Mouse (Mus musculus) left cerebral cortex, postnatal 10 days (tissue): ENCODE results near the gene Lmo3. TPM values are rescaled to one million over a fixed set of nuclear protein-coding genes. Genes with fewer than 3 reads are reported as not detected.
A peak's percentile ranks its signal among the peaks of the same experiment; 100 is the strongest.

Experiments
- DNase-seq, 2 experiments: peaks; one replicate each; pipeline ENCODE4 v3.0.0; 2021 to 2022; ENCODE audit warnings: low spot score in 2 of 2, mixed read lengths in 1 of 2; ENCODE audit errors: extremely low spot score in 1 of 2
- intact Hi-C: fragments of 180-260 bp; cut with DNase I; formaldehyde crosslinking; loops from one replicate; pipeline ENCODE4 v1.15.1; 2025
- total RNA-seq, 2 experiments: library from RNA; stranded (reverse); gene quantifications; 2 replicates each; pipeline ENCODE4 v1.2.3; 2021

Lmo3 gene
- total RNA-seq = 100 to 1,000 TPM; 224 to 239 TPM

DNA sequence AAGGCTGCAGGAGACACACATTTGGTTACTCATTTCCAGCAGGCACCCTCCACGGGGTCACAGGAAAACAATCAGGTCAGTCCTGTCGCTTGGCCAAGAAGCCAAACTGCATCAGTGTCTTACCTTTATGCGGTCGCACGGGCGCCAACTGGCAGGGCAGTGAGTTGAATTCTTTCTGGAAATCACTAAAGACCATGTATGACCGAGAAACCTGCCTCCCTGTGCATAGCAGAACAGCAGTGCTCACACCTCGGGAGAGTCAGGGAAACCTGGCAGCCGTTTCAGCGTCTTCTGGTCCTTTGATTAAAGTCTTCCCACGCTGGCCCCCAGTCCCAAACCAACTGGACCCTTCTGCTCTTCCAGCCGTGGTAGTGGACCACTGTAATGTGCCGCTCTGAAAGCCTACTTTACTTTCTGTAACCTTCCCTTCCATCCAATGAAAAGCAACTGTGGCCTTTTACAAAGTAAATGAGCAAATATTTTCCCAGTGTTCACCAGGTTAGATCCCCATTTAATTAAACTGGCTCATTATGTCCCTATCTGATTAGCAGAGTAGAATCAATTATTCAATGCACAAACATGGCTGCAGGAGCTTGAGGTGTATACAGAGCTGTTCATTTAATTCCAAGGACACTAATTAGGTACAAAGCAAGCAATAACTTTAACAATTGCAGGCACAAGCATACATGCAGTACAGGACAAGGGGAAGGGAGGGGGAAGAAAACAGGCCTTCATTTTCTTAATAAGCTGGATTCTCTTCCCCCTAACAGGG, at the start of gene Lmo3:
Lmo3 (minus strand) TSS at position 235 of the 772 bp plus-strand sequence.
- DNase-seq = no peak
- intact Hi-C loops = no loop called here

DNA sequence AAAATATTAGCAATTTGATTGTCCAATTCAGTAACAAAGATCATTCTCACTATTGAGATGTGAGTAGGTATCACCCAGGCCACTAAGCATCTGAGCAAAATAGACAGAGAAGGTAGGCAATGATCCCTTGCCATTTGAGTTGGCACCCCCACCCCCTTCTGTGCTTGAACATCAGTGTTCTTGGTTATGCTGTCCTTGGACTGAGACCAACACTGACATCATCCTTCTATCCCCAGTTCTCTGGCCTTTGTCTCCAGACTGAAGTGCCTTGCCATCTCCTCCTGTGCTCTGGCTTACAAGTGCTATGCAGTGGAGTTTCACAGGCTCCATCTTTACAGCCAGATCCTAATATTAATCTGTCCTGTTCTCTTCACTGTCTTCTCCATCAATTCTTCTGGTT, 39.0 kb upstream of the Lmo3 start:
- DNase-seq = no peak
- intact Hi-C loops = no loop called here

DNA sequence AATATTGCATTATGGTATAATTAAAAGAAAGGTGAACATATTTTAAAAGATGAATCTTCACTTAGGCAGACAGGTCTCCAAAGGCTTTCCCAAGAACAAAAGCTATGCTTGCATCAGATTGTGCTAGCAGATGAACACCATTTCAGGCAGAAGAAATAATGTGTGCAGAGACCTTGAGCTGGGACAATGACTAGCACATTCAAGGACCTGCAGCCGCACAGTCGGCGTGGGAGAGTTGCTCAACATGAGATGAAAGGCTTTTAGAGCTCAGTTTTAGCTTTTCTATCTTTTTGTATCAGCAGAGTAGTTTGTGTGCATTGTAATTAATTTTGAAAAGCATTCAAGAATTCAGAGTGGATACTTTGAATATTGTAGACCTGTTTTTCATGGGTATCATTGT, 36.6 kb upstream of the Lmo3 start:
- intact Hi-C loops = no loop called here
- DNase-seq = no peak

DNA sequence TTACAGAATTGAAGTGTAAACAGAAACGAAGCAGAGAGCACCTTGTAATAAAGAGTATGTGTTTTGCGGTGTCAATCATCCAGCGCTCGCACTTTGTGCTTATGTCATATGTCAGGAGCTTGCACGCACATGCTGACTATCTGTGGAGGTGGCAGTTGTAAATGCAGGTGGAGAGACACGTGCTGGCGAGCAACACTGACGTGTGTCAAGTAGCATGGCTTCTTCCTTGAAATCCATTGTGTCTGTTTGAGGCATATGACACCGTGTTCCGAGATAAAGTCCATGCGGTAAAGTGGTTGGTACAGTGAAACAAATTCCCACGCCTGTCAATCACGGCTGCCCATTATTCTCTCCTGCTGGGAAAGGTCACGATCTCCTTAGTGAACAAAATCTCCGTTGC, 15.2 kb upstream of the Lmo3 start:
- intact Hi-C loops = no loop called here
- no peak for DNase-seq

DNA sequence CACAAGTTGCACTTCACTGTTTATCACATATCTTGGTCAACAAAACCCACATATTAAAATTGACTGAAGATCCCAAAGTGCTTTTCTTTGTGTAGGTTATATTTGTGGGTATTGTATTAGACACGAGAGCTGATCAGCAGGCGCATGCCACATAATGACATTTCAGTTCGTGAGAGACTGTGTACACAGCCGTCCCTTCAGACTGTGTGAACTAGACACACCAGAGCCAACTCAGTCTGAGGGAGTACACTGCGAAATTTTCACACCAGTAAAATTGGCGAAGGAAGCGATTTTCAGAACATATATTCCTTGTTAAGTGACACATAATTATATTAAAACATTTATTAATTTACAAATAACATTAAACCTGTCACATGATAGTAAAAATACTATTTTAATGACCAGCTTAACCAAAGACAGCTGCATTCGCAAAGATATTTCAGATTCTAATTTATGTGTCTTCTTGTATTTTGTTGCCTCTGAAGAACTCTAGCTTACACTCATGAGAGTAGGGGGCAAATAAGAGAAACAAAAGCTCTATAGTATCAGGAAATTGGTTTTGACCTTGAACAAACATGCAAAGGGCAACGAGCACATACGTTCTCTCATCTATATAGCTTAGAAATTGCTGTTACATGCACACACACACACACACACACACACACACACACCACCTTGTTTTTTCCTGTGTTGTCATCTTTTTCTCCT, 14.4 kb upstream of the Lmo3 start:
- intact Hi-C loops = no loop called here
- no peak for DNase-seq

DNA sequence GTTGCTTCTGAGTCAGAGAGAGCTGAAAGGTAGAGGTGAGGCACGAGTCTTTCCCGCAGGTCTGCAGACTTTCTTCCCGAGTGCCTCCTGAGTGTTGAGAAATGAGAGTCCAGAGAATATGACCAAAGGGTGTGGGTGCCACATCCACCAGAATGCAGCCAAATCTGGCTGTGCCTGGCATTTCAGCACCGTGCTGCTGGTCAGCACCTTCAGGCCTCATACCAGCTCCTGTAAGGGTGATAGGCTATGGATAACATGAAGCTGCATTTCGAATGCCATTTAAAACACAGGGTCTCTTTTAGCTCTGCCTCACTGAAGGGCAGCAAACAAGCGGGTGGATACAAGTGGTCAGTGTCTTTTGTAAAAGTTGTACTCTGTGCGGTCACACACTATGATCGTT, 1.5 kb upstream of the Lmo3 start:
- intact Hi-C loops = no loop called here
- DNase-seq = no peak

DNA sequence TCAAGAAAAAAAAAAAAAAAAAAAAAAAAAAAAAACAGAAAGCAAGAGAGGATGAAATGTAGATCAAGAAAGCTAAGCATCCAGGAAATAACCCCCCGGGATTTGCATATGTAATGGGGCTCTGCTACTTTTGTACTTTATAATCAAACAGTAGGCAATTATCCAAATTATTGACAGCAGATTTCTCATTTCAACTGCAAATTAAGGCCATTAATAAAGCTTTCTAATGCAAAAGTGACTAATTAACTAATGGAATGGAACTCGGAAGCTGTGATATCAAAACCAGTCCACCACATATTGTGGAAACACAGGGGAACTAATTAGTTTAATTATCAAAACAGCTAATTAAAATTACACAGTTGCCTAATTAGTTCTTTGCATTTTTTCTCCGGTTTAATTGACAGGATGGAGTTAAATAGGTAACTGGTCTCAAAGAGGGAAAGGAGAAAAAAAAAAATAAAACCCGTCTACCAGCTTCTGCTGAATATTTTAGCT, 785 bp upstream of the Lmo3 start:
- DNase-seq = no peak
- intact Hi-C loops = no loop called here

DNA sequence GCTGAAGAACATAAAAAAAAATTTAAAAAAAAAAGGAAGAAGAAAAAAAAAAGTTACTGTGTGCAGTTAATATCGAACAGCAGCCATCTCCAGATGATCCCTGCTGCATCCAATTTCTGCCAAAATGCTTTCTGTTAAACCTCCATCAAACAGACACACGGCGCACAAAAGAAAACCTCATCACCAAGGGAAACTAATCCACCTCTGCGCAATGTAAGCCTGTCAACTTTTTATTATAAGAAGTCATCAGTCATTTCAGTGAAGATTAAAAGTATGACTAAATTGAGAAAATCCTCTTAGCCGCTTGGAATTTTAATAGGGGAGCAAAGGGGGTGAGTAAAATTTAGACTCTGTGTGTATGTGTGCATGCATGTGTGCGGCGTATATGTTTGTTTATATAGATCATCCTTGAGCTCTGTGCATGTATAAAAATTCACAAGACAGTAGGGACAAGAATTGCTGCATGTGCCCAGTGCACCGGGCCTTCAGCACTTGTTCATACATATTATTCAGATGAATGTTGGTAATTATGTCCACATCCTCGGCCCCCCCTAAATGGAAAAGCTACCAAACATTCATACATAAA, 1.2 kb downstream of the Lmo3 start:
- intact Hi-C loops = no loop called here
- DNase-seq = no peak

DNA sequence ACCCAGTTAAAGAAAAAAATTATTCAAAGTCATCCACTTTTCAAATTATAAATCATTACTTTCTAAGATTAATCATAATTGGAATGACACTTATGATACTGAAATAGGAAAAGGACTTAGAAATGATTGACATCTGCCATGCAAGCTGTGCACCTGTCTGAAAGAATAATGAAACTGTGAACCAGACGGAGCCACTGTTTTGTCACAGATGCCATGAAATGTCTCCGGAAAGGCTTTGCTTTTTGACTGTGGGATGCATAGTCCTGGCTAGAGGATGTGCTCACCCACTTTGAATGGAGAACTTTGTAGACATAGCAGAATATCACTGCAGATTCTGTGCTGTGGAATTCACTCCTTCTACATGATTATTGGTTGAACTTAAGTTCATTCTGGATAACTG, 18.4 kb downstream of the Lmo3 start:
- intact Hi-C loops = no loop called here
- no peak for DNase-seq

DNA sequence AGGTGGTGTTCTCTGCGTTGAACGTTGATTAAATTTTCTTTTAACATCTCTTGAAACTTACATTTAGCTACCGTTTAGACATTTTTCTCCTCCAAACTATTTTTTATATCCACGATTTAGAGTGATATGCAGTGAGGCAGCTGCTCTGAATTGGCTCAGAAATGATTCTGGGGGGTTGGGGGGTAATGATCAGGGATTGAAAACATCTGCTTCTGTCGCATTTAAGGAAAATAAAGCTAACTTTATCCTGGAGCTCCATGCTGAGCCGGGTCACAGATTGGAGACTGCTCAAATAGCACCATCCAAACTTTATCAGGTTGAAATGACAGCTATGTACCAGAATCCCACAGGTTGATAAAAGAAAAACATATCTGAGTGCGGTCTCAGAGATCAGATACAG, 29.6 kb downstream of the Lmo3 start:
- no peak for DNase-seq
- intact Hi-C loops = no loop called here

DNA sequence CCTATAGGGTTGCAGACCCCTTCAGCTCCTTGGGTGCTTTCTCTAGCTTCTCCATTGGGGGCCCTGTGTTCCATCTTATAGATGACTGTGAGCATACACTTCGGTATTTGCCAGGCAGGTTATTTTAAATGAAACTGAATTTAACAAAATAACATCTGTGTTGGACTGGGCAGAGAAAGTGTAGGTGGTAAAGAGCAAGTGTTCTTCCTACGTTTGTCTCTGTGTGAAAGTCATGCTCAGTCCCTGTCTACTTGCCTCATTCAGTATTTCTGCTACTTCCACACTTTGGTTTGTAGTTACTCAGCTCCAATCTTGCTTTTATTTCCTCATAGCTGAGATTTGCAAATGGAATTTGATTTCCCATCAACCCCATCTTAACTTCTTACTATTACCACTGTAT, 46.9 kb downstream of the Lmo3 start:
- no peak for DNase-seq
- intact Hi-C loops = no loop called here

DNA sequence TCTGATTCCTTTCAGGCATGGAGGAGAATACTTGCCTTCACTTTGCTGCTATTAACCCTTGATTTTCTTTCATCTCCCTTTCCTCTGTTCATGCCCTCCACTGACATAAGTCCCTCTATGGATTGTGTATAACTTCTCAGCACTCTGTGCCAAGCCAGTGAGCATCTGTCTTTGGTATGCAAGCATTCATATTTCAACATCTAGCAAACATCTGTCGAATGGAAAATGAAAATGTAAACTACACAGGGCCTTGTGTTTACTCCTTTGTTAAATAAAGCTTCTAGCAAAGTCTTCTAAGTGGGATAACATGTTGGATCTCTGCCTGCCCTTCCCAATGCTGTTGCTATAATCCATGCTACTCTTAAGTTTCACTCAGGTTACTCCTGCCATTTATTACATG, 75.1 kb downstream of the Lmo3 start:
- no peak for DNase-seq
- intact Hi-C loops = no loop called here

DNA sequence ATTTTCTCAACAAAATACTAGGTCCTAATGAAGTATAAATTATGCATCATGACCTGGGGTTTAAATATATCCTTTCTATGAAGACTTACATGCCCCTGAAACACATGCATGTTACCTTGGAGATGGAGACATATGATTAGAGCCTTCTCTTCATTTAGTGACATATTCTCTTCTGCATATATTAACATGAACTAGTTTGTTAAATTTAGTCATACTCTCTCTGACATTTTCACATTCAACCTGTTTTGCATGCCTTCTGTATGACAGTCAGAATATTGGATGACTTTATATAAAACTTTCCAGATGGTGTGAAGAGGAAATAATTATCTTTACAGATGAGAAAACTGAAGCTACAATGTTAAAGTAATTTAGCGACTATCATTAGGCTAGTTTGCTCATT, 77.8 kb downstream of the Lmo3 start:
- DNase-seq = no peak
- intact Hi-C loops = no loop called here

DNA sequence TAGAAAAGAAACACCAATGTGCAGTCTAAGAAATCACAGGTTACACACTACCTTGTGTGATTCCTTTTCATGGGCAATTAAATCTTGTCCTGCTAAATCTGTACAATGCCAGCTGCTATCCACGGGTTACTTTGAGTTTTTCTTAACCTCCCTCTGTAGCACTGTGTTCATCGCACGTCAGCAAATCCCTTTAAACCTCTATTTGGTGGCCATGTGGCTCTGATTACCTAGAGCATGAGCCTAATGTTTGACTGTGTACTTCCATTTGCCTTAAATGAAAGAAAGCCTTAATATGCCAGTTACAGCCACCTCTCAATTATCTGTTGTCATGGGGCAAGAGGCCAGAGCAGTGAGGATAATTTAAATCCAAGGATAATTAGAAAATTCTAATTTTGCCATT, 98.9 kb downstream of the Lmo3 start:
- DNase-seq = no peak
- intact Hi-C loops = no loop called here

DNA sequence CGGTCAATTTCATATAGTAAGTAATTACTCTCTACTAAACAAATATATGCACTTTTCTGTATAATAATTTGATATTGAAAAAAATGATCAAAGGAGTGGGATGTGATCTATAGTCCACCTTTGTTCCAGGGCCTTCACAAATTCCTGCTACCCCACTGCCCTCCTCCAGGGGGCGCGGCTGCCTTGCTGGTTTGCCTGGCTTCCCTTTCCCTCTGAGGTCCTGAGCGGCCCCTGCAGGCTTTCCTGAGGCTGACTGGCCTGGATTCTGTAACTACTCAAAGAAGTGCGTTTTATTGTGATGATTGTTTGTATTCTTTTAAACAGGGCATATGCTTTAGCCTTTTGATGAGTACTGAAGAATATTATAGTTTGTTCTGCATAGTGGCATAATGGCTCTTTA, 104.2 kb downstream of the Lmo3 start:
- intact Hi-C loops = no loop called here
- DNase-seq = peak; percentile 8 to 70

DNA sequence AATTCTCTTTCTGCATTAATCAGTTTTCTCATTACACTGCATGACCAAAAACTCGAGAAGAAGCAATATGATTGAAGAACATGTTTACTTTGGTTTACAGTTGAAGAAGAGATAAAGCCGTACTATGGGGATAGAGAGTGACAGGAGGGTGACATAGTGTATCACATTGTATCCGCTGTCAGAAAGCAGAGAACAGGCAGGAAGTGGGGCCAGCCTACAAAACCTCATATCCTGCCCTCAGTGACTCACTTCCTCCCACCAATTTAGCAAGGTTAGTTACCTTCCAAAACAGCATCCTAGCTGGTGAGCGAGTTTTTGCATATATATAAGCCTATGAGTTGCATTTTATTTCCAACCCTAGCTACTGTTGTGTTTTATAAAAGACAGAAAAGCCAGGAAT, 112.6 kb downstream of the Lmo3 start:
- no peak for DNase-seq
- intact Hi-C loops = no loop called here

DNA sequence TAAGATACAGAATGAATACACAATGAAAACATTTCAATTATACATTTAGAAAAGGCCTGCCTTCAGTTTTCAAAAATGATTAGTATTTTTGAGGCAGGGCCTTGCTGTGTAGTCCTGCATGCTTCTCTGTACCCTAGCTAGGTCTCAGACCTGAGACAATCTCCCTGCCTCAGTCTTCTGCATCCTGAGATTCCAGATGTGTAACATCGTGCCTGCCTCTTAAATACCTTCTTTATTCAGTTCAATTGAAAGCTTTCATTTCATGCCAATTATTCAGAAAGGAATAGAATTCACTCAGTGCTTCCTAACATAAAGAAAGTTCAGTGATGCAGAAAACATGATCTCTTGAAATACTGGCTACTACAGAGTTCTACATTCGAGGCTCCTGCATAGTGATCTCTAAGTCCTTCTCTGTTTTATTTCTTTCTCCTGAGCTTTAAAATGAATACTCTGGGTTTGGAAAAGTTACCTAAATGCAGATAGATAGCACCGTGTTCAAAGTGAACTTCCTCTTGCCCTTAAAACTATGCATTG, 137.2 kb downstream of the Lmo3 start:
- intact Hi-C loops = no loop called here
- DNase-seq = no peak

DNA sequence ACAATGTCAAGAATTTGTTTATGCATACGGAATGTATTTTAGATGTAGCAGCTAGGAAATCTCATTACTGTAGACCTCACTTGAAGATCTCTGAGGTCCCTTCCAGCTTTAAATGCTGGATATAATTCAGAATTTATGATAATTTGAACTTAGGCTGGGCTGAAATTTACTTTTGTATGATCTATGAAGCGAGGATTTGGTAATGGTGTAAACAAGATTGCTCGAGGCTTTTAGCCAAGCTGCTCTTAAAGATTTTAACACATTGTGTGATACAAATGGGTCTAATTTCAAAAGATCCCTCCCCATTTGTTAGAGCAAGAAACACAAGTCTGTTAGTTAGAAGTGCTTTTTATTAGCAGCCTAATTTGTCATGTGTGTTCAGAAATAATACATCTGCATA, 144.4 kb downstream of the Lmo3 start:
- DNase-seq = no peak
- intact Hi-C loops = no loop called here

DNA sequence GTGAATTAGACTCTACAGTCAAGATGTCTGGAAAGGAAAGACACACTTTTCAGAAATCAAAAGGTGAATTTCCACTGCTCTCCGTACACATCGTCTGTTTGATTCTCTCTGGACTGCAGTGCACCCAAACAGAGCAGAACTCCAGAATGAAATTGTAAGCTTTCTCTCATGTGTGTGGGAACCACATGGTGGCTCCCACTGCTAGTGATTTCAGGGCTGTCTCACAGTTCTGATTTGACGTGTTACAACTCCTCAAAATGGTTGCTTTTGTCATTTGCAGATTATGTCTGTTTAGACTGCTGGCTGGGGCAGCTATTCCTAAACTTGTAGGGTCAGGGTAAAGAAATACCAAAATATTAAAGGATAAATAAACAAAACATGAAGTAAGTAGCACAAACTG, 145.0 kb downstream of the Lmo3 start:
- DNase-seq = no peak
- intact Hi-C loops = no loop called here

DNA sequence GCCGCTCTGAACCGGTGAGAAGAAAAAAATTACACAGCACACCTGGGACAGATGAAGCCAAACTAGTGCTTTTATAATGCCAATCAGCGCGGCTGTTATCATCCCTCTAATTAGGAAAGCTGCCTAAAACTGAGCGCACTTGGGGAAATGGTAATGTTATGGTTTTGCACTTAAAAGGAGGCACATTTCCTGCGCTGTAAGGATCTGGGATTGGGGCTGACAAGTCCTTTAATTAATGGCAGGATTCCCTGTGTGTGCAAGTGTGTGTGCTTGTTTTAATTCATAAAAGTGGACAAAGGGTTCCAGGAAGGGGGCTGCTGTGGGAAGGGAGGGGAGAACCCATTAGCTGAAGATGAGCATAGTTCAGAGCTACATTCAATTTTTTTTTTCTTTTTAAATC, 154.4 kb downstream of the Lmo3 start:
- intact Hi-C loops = loop anchor here (10.0 kb wide), 1 partner anchor 817 kb away; no protein-coding TSS in a partner anchor
- DNase-seq = no peak
